Mouse (Mus musculus): ENCODE data around the gene Gramd4. TPM values are rescaled to one million over a fixed set of nuclear protein-coding genes. Genes with fewer than 3 reads are reported as not detected.
A peak's percentile ranks its signal among the peaks of the same experiment; 100 is the strongest.
"Not testable (repeated sequence)": the region's sequence is repeated elsewhere in the genome, so short reads cannot be mapped to it uniquely, and the experiment has no call there.

The Gramd4 gene
- polyA plus RNA-seq, 1 experiment from 2014 or later, result 34.3 TPM

DNA sequence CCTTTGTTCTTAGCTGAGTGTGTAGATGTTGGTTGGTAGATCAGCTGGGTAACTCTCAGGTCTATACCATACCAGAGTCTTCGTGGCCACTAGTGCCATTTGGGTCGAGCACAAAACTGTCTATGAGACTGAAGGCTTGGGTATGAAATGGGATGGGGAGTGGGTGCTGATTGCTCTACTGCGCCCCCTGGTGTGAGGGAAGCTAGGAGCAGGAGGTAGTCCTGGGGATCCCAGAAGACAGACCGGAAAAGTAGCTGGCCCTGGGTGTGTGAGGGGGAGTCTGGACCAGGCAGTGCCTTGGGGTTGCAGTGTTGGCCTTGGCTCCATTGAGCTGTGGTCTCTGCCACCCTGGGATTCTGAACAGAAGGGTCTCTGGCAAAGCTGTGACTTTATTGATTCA, 80.1 kb downstream of the Gramd4 start:
- Histone ChIP-seq H3K9ac (replicated peaks) (no peak overlapping the region), H3K36me3 (peaks cover 55% of the 10 kb centered on the region), H3K9me3 (no peaks in the 10 kb centered on the region), H3K4me3 (replicated peaks) (no peak overlapping the region), H3K4me2 (replicated peaks) (no peak overlapping the region), H3K27ac (no peak overlapping the region), H3K27me3 (no peaks in the 10 kb centered on the region), H3K4me1 (replicated peaks) (peaks cover 11% of the 10 kb centered on the region)
- no peak for ATAC-seq
- WGBS, result 71% methylated on average over 4 of the region's 4 CpGs

DNA sequence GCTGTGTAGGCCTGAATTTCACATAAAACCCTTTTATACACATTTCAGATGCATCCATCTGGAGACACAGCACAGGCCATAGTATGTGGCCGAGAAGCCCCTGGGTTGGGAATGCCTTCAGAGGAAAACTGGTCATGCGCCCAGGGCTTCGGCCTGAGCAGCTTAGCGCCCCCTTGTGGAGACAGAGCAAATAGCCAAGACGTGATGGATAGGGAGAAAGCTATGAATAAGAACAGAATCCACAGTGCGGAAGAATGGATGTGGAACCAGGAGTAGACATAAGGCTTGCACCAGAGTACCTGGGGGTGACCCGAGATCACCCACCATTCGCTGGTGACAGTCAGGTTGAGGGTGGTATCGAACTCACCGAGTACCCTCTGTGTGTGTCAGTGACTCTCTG, 82.8 kb downstream of the Gramd4 start:
- H3K4me3 ChIP-seq (replicated peaks), result no peak overlapping the region
- no peak overlapping the region for H3K27ac ChIP-seq
- WGBS, result 30% methylated on average over 10 of the region's 10 CpGs
- no peaks in the 10 kb centered on the region for H3K9me3 ChIP-seq
- H3K27me3 ChIP-seq, result no peaks in the 10 kb centered on the region
- ATAC-seq, result peak; percentile 28; the same call in 1 of the 2 replicates
- peaks cover 3% of the 10 kb centered on the region; the same call in 1 of the 2 replicates for H3K4me1 ChIP-seq (replicated peaks)
- H3K4me2 ChIP-seq (replicated peaks), result no peak overlapping the region
- peaks cover 52% of the 10 kb centered on the region for H3K36me3 ChIP-seq
- no peak overlapping the region for H3K9ac ChIP-seq (replicated peaks)

DNA sequence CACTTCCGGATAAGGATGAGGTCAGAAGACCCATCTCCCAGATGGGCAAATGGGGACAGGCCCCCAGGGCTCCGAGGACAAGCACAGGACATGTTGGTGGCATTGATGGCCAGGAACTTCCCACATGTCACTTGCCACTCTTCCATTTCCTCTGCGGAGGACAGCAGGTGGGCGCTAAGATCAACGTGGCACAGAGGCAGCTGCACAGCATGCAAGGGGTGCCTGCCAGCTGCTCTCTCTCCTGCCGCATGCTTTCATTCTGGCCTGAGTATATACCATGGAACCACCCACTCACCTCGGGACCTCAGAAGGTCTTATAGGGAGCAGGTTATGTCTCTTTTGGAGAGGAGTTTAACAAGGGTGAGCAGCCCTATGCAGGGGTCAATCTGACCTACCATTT, 87.1 kb downstream of the Gramd4 start:
- Histone ChIP-seq H3K4me2 (replicated peaks) (no peak overlapping the region), H3K27me3 (no peaks in the 10 kb centered on the region), H3K9ac (replicated peaks) (no peak overlapping the region), H3K27ac (no peak overlapping the region), H3K4me3 (replicated peaks) (no peak overlapping the region), H3K4me1 (replicated peaks) (0 out of 2 replicates have a peak, but pooled peaks cover 3% of the 10 kb centered on the region), H3K36me3 (peaks cover 70% of the 10 kb centered on the region), H3K9me3 (no peaks in the 10 kb centered on the region)
- no peak for ATAC-seq
- WGBS, result 78% methylated on average over 7 of the region's 7 CpGs

DNA sequence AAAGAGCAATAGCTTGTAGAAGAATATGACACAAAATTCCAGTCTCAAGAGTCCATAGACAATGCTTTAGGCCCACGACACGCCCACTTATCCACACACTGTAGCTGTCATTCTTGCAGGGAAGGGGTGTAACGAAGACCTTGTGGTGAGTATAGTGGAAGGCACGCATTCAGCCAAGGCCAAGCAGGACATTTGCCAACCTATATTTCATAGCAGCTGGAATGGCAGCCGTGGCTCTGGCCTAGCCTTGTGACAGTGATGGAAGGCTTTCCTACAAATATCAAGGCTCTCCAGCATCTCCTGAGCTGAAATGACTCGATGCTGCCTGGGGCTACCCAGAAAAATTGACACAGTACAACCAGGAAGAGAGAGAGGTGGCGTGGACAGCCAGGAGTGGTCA, 87.6 kb downstream of the Gramd4 start:
- Histone ChIP-seq H3K4me3 (replicated peaks) (no peak overlapping the region), H3K36me3 (peaks cover 73% of the 10 kb centered on the region), H3K4me1 (replicated peaks) (no peaks in the 10 kb centered on the region), H3K27ac (no peak overlapping the region), H3K9ac (replicated peaks) (no peak overlapping the region), H3K27me3 (no peaks in the 10 kb centered on the region), H3K9me3 (no peaks in the 10 kb centered on the region), H3K4me2 (replicated peaks) (no peak overlapping the region)
- ATAC-seq, result no peak
- WGBS, result 96% methylated on average over 7 of the region's 7 CpGs

DNA sequence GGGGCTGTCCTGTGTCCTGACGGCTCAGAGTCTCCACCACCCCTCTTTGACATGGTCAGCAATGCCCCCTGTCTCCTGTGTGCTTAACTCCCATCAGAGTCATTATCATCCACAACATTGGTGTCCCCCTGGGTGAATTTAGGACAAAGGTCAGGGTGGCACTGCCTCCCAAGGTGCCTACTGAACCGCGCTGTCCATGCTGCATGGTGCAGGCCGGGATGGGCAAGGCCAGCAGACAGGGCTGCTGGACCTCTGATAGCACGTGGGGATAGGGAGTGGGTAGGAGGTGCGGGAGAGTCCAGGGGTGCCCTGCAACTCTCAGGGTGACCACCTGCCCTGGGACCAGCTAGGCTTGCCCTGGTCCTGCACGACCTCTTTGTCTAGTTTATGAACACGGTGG, 89.4 kb downstream of the Gramd4 start:
- 94% methylated on average over 8 of the region's 8 CpGs for WGBS
- Histone ChIP-seq H3K4me2 (replicated peaks) (no peak overlapping the region), H3K27me3 (no peaks in the 10 kb centered on the region), H3K9me3 (no peaks in the 10 kb centered on the region), H3K4me3 (replicated peaks) (no peak overlapping the region), H3K36me3 (peaks cover 76% of the 10 kb centered on the region), H3K27ac (no peak overlapping the region), H3K9ac (replicated peaks) (no peak overlapping the region), H3K4me1 (replicated peaks) (no peaks in the 10 kb centered on the region)
- ATAC-seq, result no peak

DNA sequence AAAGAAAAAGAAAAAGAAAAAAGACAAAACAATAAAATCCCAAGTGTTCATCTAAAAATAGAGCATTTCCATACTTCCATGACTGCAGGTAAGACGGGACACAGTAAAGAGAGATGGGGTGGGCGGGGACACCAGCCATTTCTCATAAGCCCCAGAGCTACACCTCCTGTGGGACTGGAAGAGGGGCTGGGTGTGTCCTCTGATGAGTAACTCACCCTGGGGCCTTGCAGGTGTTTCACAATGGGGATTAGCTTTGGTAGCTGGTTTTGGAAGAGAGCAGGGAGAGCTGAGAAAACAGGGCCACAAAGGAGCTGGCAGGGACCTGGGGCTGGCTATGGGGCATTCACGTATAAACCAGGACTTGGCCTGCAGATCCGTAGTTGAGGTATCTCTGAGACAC, 93.1 kb downstream of the Gramd4 start:
- Histone ChIP-seq H3K27ac (no peak overlapping the region), H3K4me1 (replicated peaks) (no peaks in the 10 kb centered on the region), H3K9ac (replicated peaks) (no peak overlapping the region), H3K36me3 (peaks cover 79% of the 10 kb centered on the region), H3K27me3 (no peaks in the 10 kb centered on the region), H3K4me2 (replicated peaks) (no peak overlapping the region), H3K9me3 (no peaks in the 10 kb centered on the region), H3K4me3 (replicated peaks) (no peak overlapping the region)
- 62% methylated on average over 4 of the region's 4 CpGs for WGBS
- ATAC-seq, result no peak

DNA sequence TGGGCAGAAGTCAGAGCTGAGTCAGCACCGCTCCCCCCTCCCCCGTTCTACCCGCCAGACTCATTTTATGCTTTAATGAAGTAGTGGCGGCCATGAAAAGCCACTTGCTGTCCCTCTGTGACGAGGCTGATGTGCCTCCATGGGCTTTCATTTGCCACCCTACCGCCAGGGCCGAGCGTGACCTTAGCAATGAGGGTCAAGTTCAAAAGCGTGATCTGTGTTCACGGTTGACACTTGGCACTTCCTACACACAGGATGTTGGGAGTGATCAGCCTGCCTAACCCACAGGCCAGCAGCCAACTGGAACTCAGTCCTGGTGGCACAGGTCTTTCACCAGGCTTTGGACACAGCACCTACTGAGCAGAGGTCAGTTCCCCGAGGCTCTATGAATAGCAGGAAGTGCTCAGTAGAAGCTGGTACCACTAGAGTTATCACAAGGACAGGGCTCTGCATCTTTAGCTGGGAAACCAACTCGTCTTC, 96.0 kb downstream of the Gramd4 start:
- H3K4me2 ChIP-seq (replicated peaks), result no peak overlapping the region
- WGBS, result 80% methylated on average over 12 of the region's 12 CpGs
- H3K27me3 ChIP-seq, result no peaks in the 10 kb centered on the region
- no peaks in the 10 kb centered on the region for H3K9me3 ChIP-seq
- no peak overlapping the region for H3K27ac ChIP-seq
- no peak for ATAC-seq
- no peak overlapping the region for H3K4me3 ChIP-seq (replicated peaks)
- H3K36me3 ChIP-seq, result peaks cover 66% of the 10 kb centered on the region
- no peaks in the 10 kb centered on the region for H3K4me1 ChIP-seq (replicated peaks)
- no peak overlapping the region for H3K9ac ChIP-seq (replicated peaks)

DNA sequence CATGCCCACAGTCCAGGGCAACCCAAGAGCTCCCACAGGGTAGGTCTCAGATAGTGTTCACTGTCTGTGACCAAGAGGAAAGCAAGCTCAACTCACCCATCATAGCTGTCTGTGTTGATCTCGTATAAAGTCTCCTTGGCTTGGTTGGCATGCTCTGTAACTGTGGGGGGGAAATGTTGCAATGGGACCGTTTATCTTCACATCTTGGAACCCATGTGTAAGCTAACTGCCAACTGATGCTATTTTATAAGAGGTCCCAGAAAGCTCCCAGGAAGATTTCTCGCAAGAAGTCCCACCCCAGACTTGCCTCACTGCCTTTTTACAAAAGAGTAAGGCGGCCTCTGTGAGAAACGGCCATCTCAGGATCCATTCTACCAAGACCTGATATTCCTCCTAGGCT, 99.0 kb downstream of the Gramd4 start:
- ATAC-seq, result no peak
- H3K4me2 ChIP-seq (replicated peaks), result no peak overlapping the region
- 78% methylated on average over 5 of the region's 5 CpGs for WGBS

DNA sequence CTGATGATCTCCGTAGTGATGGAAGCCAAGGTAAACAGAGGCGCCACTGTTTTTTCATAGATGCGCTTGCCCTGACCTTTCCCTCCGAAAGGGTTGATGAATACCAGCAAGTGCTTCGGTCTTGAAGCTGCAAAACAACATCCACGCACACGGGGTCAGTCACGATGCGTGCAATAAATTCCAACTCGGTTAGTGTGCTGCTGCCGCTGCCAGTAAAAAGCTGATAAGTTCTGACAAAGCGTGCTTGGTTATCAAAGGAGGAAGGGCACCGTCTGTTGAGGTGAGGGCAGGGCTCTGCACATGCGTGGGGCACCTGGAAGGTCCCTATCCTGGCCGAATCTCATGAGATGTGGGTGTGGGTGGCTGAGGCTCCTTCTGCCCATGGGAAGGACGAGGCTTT, 101.6 kb downstream of the Gramd4 start:
- no peak for ATAC-seq
- no peak overlapping the region for H3K4me2 ChIP-seq (replicated peaks)
- no peak overlapping the region for H3K27ac ChIP-seq
- peaks cover 51% of the 10 kb centered on the region for H3K36me3 ChIP-seq
- no peaks in the 10 kb centered on the region for H3K4me1 ChIP-seq (replicated peaks)
- no peak overlapping the region for H3K9ac ChIP-seq (replicated peaks)
- no peaks in the 10 kb centered on the region for H3K27me3 ChIP-seq
- no peak overlapping the region for H3K4me3 ChIP-seq (replicated peaks)
- 90% methylated on average over 16 of the region's 16 CpGs for WGBS
- no peaks in the 10 kb centered on the region for H3K9me3 ChIP-seq

More for the DNA sequence above, 99.0 kb downstream of the Gramd4 start:
- H3K4me3 ChIP-seq (replicated peaks), result no peak overlapping the region
- H3K9ac ChIP-seq (replicated peaks), result no peak overlapping the region
- no peak overlapping the region for H3K27ac ChIP-seq
- peaks cover 49% of the 10 kb centered on the region for H3K36me3 ChIP-seq
- H3K27me3 ChIP-seq, result no peaks in the 10 kb centered on the region
- no peaks in the 10 kb centered on the region for H3K9me3 ChIP-seq
- H3K4me1 ChIP-seq (replicated peaks), result no peaks in the 10 kb centered on the region

DNA sequence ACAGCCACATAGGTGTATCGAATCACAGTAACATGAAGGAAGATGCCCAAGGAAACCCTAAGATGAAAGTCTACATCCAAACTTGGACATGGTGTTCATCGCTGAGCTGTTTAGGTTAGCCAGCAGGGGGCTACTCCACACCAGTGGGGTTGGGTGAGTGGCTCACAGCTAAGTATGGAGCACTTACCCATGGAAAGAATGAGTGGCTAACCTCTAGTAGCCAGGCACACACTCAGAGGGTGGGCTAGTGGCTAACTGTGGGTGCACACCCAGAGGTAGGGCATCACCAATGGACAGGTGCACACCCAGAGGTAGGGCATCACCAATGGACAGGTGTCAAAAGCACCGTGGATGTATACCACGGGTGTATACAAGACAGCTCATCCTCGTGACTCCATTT, 102.2 kb downstream of the Gramd4 start:
- Histone ChIP-seq H3K27ac (no peak overlapping the region), H3K9me3 (no peaks in the 10 kb centered on the region), H3K36me3 (peaks cover 48% of the 10 kb centered on the region), H3K4me3 (replicated peaks) (no peak overlapping the region), H3K4me1 (replicated peaks) (no peaks in the 10 kb centered on the region), H3K4me2 (replicated peaks) (no peak overlapping the region), H3K9ac (replicated peaks) (no peak overlapping the region), H3K27me3 (no peaks in the 10 kb centered on the region)
- 89% methylated on average over 5 of the region's 5 CpGs for WGBS
- ATAC-seq, result 0 out of 2 replicates have a peak, but pooled peaks have one; percentile 24

DNA sequence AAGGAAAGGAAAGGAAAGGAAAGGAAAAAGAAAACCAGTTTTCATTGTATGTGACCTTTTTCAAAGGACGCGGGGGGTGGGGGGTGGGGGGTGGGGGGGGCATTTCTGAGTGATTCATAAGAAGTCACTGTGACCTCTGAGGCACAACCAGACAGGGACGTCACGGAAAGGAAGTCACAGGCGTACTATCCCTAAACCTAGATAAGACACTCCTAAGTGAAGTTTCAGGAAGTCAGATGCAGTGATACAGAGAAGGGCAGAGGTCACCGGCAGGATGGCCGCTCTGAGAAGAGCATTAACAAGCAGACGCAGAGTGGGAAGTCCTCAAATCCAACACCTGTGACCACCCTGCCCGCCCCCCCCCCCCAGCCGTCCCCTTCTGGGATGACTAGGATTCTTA, 103.4 kb downstream of the Gramd4 start:
- no peaks in the 10 kb centered on the region for H3K4me1 ChIP-seq (replicated peaks)
- H3K36me3 ChIP-seq, result peaks cover 42% of the 10 kb centered on the region
- no peaks in the 10 kb centered on the region for H3K9me3 ChIP-seq
- H3K4me2 ChIP-seq (replicated peaks), result no peak overlapping the region
- WGBS, result 90% methylated on average over 10 of the region's 10 CpGs
- no peak overlapping the region for H3K4me3 ChIP-seq (replicated peaks)
- no peaks in the 10 kb centered on the region for H3K27me3 ChIP-seq
- H3K9ac ChIP-seq (replicated peaks), result no peak overlapping the region
- H3K27ac ChIP-seq, result no peak overlapping the region
- ATAC-seq, result no peak

DNA sequence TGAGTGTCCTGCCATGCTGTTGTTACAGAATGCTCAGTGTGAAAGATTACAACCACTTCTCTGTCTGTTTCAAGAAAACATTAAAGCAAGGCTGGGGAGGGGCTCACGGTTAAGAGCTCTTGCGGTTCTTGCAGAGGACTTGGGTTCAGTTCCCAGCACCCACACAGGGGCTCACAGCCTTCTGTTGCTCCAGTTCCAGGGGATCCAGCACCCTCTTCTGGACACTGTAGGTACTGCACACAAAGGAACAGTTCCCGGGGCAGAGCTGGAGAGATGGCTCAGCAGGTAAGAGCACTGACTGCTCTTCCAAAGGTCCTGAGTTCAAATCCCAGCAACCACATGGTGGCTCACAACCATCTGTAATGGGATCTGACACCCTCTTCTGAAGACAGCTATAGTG, 104.3 kb downstream of the Gramd4 start:
- not testable (repeated sequence) for ATAC-seq; H3K4me3 ChIP-seq (replicated peaks); H3K4me1 ChIP-seq (replicated peaks); H3K9ac ChIP-seq (replicated peaks); H3K9me3 ChIP-seq; H3K4me2 ChIP-seq (replicated peaks); H3K27me3 ChIP-seq; H3K27ac ChIP-seq
- 98% methylated on average over 3 of the region's 3 CpGs for WGBS
- H3K36me3 ChIP-seq, result peaks cover 34% of the 10 kb centered on the region

DNA sequence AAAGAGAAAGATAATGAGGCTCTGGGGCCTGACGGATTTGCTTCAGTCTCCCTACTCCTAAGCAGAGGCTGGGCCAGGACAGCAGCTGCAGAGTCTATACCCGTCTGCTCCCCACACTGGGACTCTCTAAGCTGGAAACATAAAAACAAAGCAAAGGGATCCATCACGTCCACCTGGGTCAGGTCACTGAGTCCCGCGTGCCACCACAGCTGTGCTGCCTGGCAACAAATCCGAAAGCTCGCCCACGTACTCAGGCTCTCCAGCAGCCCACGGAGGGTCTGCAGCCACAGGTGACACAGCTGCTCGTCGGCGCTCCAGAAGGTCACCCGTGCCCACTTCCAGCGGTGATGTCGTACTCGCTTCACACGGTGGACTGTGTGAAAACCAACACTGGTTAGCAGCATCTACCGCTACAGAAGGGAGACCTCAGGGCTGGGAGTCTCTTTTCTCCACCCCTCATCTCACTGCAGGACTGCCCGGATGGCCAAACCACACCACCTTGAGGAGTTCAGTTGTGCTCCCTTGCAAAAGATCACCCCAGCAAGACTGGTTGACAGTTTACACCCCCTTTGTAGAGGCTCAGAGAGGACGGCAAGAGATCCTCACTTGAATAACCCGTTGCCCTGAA, 107.3 kb downstream of the Gramd4 start:
- H3K27me3 ChIP-seq, result no peaks in the 10 kb centered on the region
- 81% methylated on average over 21 of the region's 21 CpGs for WGBS
- no peak overlapping the region for H3K4me2 ChIP-seq (replicated peaks)
- ATAC-seq, result no peak
- H3K36me3 ChIP-seq, result peaks cover 34% of the 10 kb centered on the region
- H3K27ac ChIP-seq, result no peak overlapping the region
- no peak overlapping the region for H3K4me3 ChIP-seq (replicated peaks)
- no peak overlapping the region for H3K9ac ChIP-seq (replicated peaks)
- peaks cover 18% of the 10 kb centered on the region for H3K4me1 ChIP-seq (replicated peaks)
- H3K9me3 ChIP-seq, result no peaks in the 10 kb centered on the region
